Mouse (Mus musculus) ES-Bruce4 (cell line): ENCODE results near the gene Hmgn2.

ENCODE experiments used
- CTCF ChIP-seq: IDR thresholded peaks from one replicate; pipeline ENCODE4 v1.8.1; 2011; ENCODE audit warnings: low read depth, low read length
- EP300 ChIP-seq: IDR thresholded peaks from 2 replicates; pipeline ENCODE4 v1.6.1; 2011; ENCODE audit warnings: low read depth, low read length; ENCODE audit not compliant: insufficient read depth

- TF ChIP-seq CTCF (no peak), EP300 (no peak)
Measured at GRCm38 (mm10) chr4:133968150-133968921, at the start of gene Hmgn2.
